Mouse (Mus musculus) urinary bladder, postnatal 0 days (tissue): Measurements from ENCODE around the gene Dnajb4. TPM values are rescaled to one million over a fixed set of nuclear protein-coding genes. Genes with fewer than 3 reads are reported as not detected.

Source experiments
- polyA plus RNA-seq: library from polyadenylated mRNA; unstranded; fragments of >200 nt; fragmentation: Nextera tagmentation; extraction: Ambion mirVana; gene quantifications from 2 replicates; pipeline ENCODE4 v1.2.1, GENCODE M21; 2015

Dnajb4 gene
- polyA plus RNA-seq: 29.2 and 36.7 TPM in 2 replicates

DNA sequence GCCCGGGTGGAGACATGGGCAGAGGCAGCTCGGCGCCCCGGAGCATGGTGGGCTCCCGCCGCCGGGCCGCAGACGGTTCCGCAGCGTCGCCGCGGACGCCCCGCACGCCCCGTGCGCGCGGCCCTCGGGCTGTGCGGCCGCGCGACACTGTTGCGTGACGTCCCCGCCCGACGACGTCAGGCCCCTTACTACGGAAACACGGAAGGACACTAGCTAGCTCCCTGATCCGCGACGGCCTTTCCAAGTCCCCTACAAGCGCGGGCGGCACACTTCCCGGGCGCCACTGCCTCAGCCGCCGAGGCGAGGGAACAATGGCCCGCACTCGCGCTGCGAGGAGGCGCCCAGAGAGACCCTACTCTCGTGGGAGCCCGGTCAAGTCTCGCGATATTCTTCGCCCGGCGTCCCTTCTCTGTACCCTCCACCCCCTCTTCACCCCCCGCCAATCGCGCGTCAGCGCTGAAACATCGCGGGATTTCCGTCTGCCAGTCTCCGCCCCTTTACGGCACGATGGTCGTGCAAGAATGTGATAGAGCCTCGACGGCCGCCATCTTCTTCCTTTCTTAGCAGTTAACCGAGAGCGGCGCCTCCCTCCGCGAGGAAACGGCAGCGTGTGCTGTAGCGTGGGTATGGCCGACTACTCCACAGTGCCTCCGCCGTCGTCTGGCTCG is at the start of gene Dnajb4, which contains the start of gene Fubp1:
TSS of gene Dnajb4 (minus strand) at position 336 of the 668 bp plus-strand sequence.
TSS of gene Fubp1 (plus strand) at position 456 of the 668 bp plus-strand sequence.

DNA sequence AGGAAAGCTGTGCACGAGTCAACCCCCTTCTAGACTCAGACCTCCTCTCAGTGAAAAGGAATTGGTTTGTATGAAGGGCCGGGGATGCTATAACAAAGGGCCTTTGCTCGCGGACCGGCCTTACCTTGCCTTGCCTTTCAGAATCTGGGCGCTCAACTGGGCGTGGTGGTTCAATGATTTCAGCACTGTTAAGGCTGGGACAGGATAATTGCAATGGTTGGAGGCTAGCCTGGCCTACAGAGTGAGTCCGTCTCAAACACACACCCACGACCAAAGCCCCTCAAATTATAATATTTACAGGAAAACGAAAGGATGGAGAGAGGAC is 44.0 kb downstream of the Dnajb4 start, which contains the start of gene Gipc2:
TSS of gene Gipc2 (minus strand) at position 132 of the 325 bp plus-strand sequence.

Other genes with a start within 250 kb of the Dnajb4 start
- gene Gipc2, start 44.1 kb downstream of the Dnajb4 start, polyA plus RNA-seq: 4.0 and 4.5 TPM in 2 replicates
- 64.7 and 76.9 TPM in 2 replicates for gene Fubp1, start 120 bp upstream of the Dnajb4 start, polyA plus RNA-seq
- gene Nexn, start 56.0 kb upstream of the Dnajb4 start, polyA plus RNA-seq: 136 and 159 TPM in 2 replicates
- gene Miga1, start 130.1 kb upstream of the Dnajb4 start, polyA plus RNA-seq: 3.9 and 4.5 TPM in 2 replicates
- 14.7 and 18.1 TPM in 2 replicates for gene Usp33, start 136.2 kb upstream of the Dnajb4 start, polyA plus RNA-seq
- 21.8 and 25.0 TPM in 2 replicates for gene Zzz3, start 185.2 kb upstream of the Dnajb4 start, polyA plus RNA-seq